Mouse (Mus musculus) spleen, adult 2 months (tissue): ENCODE results near the gene Ghdc.

Source experiments
- CTCF ChIP-seq: fragments of 200-500 bp; IDR thresholded peaks from 2 replicates; pipeline ENCODE4 v1.5.1; 2011; ENCODE audit warnings: mild to moderate bottlenecking, inconsistent platforms; ENCODE audit not compliant: insufficient read depth, insufficient read length, insufficient replicate concordance; ENCODE audit errors: extremely low read depth
- POLR2A ChIP-seq: fragments of 200-500 bp; IDR thresholded peaks from 2 replicates; pipeline ENCODE4 v1.6.1; 2011; ENCODE audit warnings: low read depth, low read length, inconsistent platforms

DNA sequence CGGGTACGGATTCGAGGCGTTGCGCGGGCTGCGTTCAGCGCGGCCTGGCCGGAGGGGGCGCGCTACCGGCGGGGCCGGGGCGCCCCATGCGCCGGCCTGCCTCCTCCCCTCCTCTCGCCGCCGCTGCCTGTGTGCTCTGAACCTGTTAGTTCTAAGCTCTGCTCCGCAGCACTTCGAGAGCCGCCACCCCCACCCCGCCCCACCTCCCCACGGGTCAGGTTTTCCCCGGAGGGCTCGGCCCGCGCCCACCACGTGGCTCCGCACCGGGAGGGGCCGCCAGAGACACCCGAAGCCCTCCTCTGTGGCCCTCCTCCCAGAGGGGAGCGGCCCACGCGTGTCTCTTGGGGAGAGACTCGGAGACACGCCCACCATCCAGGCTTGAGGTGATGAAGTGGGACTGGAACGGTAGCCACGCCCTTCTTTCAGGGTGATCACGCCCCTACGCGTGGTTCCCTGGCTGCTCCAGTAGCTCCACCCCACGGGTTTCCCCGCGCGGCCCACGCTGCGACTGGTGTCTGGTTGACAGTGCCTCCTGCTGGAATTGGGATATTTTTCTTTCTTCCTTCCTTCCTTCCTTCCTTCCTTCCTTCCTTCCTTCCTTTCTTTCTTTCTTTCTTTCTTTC lies 11.0 kb downstream of the Ghdc start, which contains the start of gene Kcnh4:
- no peak for TF ChIP-seq POLR2A
- 0 out of 2 replicates have a peak, but pooled peaks have one; percentile 5 for TF ChIP-seq CTCF
